Mouse (Mus musculus) layer of hippocampus, adult 18-20 months (tissue): ENCODE data around the gene Cct6b. TPM values are rescaled to one million over a fixed set of nuclear protein-coding genes. Genes with fewer than 3 reads are reported as not detected.

Source experiments
- DNase-seq, 2 experiments: peaks; one replicate each; pipeline ENCODE4 v3.0.0; 2022; ENCODE audit warnings: low spot score in 2 of 2
- long read RNA-seq: library from polyadenylated mRNA; stranded (forward); transcript quantifications from one replicate; pipeline ENCODE4 v2.0.0, GENCODE M21; 2021
- total RNA-seq, 2 experiments: library from RNA; stranded (reverse); gene quantifications; 2 replicates each; pipeline ENCODE4 v1.2.3; 2021

The Cct6b gene
- total RNA-seq, result under 1 TPM; 0.28 to 0.47 TPM
- long read RNA-seq, result 0 reads

GRCm38 (mm10) chr11:82763742-82764437, at the start of gene Cct6b, which contains the start of gene Zfp830:
TSS of gene Cct6b (minus strand) at chr11:82764321.
TSS of gene Zfp830 (plus strand) at chr11:82764345.
- DNase-seq, result peak; percentile 85 to 96

- DNase-seq, result no peak
Measured at GRCm38 (mm10) chr11:82808485-82808884, 44.4 kb upstream of the Cct6b start.

GRCm38 (mm10) chr11:82807370-82807769, 43.2 kb upstream of the Cct6b start:
- DNase-seq, result no peak

GRCm38 (mm10) chr11:82806656-82807055, 42.5 kb upstream of the Cct6b start:
- no peak for DNase-seq

- no peak for DNase-seq
Measured at GRCm38 (mm10) chr11:82783453-82783852, 19.3 kb upstream of the Cct6b start.

GRCm38 (mm10) chr11:82782197-82782596, 18.1 kb upstream of the Cct6b start:
- DNase-seq, result no peak

- DNase-seq, result peak; percentile 88 to 96
Measured at GRCm38 (mm10) chr11:82780983-82781903, 17.1 kb upstream of the Cct6b start, which contains the start of gene Lig3. TSS of gene Lig3 (plus strand) at chr11:82781108.

- DNase-seq, result no peak
Measured at GRCm38 (mm10) chr11:82780134-82780533, 16.0 kb upstream of the Cct6b start.

- no peak for DNase-seq
Measured at GRCm38 (mm10) chr11:82764438-82764924, 360 bp upstream of the Cct6b start.

- no peak for DNase-seq
Measured at GRCm38 (mm10) chr11:82763261-82763660, 860 bp downstream of the Cct6b start.

GRCm38 (mm10) chr11:82762286-82762829, 1.8 kb downstream of the Cct6b start:
- no peak for DNase-seq

- DNase-seq, result no peak
Measured at GRCm38 (mm10) chr11:82755919-82756318, 8.2 kb downstream of the Cct6b start.

- DNase-seq, result no peak
Measured at GRCm38 (mm10) chr11:82752349-82753115, 11.6 kb downstream of the Cct6b start.

- DNase-seq, result no peak
Measured at GRCm38 (mm10) chr11:82746857-82747366, 17.2 kb downstream of the Cct6b start.

GRCm38 (mm10) chr11:82746138-82746537, 18.0 kb downstream of the Cct6b start:
- peak in 1 of 2 experiments; percentile 19 for DNase-seq

GRCm38 (mm10) chr11:82739006-82739405, 25.1 kb downstream of the Cct6b start:
- DNase-seq, result no peak

- DNase-seq, result no peak
Measured at GRCm38 (mm10) chr11:82734227-82734626, 29.9 kb downstream of the Cct6b start.

- no peak for DNase-seq
Measured at GRCm38 (mm10) chr11:82726862-82727261, 37.3 kb downstream of the Cct6b start.

GRCm38 (mm10) chr11:82719294-82719693, 44.8 kb downstream of the Cct6b start:
- DNase-seq, result no peak

- no peak for DNase-seq
Measured at GRCm38 (mm10) chr11:82712681-82713080, 51.4 kb downstream of the Cct6b start.

- DNase-seq, result no peak
Measured at GRCm38 (mm10) chr11:82708934-82709333, 55.2 kb downstream of the Cct6b start.
